Mouse (Mus musculus) kidney, embryonic 14.5 days (tissue): ENCODE measurements around the gene Rnf220. TPM values are rescaled to one million over a fixed set of nuclear protein-coding genes. Genes with fewer than 3 reads are reported as not detected.

Experiments
- ATAC-seq: fragments of 200-750 bp; cut with Nextera tagmentation; 2 replicates; pipeline ENCODE4 v1.8.0; 2017; ENCODE audit warnings: moderate number of reproducible peaks, mild to moderate bottlenecking, moderate TSS enrichment, moderate library complexity; ENCODE audit not compliant: low FRiP score, low TSS enrichment
- H3K27ac ChIP-seq: fragments of 300-500 bp; sonication (generic); 2 replicates; pipeline ENCODE4 v1.5.1; 2014; ENCODE audit warnings: low read depth, mild to moderate bottlenecking, low read length, moderate library complexity, mixed read lengths
- H3K27me3 ChIP-seq: fragments of 300-500 bp; sonication (generic); 2 replicates; pipeline ENCODE4 v1.6.1; 2014; ENCODE audit warnings: mild to moderate bottlenecking, low read length; ENCODE audit not compliant: control insufficient read depth, insufficient read depth
- H3K36me3 ChIP-seq: fragments of 300-500 bp; sonication (generic); 2 replicates; pipeline ENCODE4 v1.6.1; 2014; ENCODE audit warnings: low read length, mixed read lengths; ENCODE audit not compliant: control insufficient read depth, insufficient read depth
- H3K4me1 ChIP-seq: fragments of 300-500 bp; sonication (generic); 2 replicates; pipeline ENCODE4 v1.6.1; 2014; ENCODE audit warnings: low read length, mixed read lengths; ENCODE audit not compliant: control insufficient read depth, insufficient read depth
- H3K4me2 ChIP-seq: fragments of 300-500 bp; sonication (generic); replicated peaks from 2 replicates; pipeline ENCODE4 v1.6.1; 2014; ENCODE audit warnings: low read depth, mild to moderate bottlenecking, low read length
- H3K4me3 ChIP-seq: fragments of 300-500 bp; sonication (generic); 2 replicates; pipeline ENCODE4 v1.5.1; 2014; ENCODE audit warnings: mild to moderate bottlenecking, low read length
- H3K9ac ChIP-seq: fragments of 300-500 bp; sonication (generic); 2 replicates; pipeline ENCODE4 v1.6.1; 2014; ENCODE audit warnings: low read depth, mild to moderate bottlenecking, low read length, moderate library complexity
- H3K9me3 ChIP-seq: fragments of 300-500 bp; sonication (generic); 2 replicates; pipeline ENCODE4 v1.6.1; 2016; ENCODE audit warnings: low read length; ENCODE audit not compliant: control insufficient read depth
- WGBS: fragments of 180-500 bp; shearing (Covaris S2); extraction: QIAGEN DNeasy Blood & Tissue Kit; methylation state at CpG from one replicate; pipeline ENCODE4 v1.1.7; 2014; 5-methylcytosine and 5-hydroxymethylcytosine counted together
- polyA plus RNA-seq: library from polyadenylated mRNA; unstranded; fragments of >200 nt; fragmentation: Nextera tagmentation; extraction: Ambion mirVana; gene quantifications from 2 replicates; pipeline ENCODE4 v1.2.1, GENCODE M21; 2014

Gene Rnf220
- polyA plus RNA-seq, 1 experiment from 2014 or later, result 59.3 TPM

- WGBS, result under 1% methylated on average over 68 of the region's 80 CpGs
- ATAC-seq, result peak; percentile 97
- Histone ChIP-seq H3K9ac (peak overlapping the region; percentile 85), H3K4me2 (peak overlapping the region; percentile 82), H3K4me1 (peaks cover 19% of the 10 kb centered on the region), H3K27ac (peak overlapping the region; percentile 93), H3K36me3 (peaks cover 40% of the 10 kb centered on the region), H3K4me3 (peak overlapping the region; percentile 82), H3K9me3 (no peaks in the 10 kb centered on the region), H3K27me3 (0 out of 2 replicates have a peak, but pooled peaks cover 1% of the 10 kb centered on the region)
Measured at GRCm38 (mm10) chr4:117288927-117289801, 207.7 kb downstream of the Rnf220 start.

GRCm38 (mm10) chr4:117288277-117288926 is 208.4 kb downstream of the Rnf220 start:
- peak overlapping the region; percentile 82 for H3K4me2 ChIP-seq
- no peak for ATAC-seq
- peaks cover 26% of the 10 kb centered on the region for H3K4me1 ChIP-seq
- peak overlapping the region; percentile 93; the same call in 1 of the 2 replicates for H3K27ac ChIP-seq
- peaks cover 47% of the 10 kb centered on the region for H3K36me3 ChIP-seq
- peak overlapping the region; percentile 82 for H3K4me3 ChIP-seq
- H3K9me3 ChIP-seq, result no peaks in the 10 kb centered on the region
- H3K27me3 ChIP-seq, result no peaks in the 10 kb centered on the region
- H3K9ac ChIP-seq, result peak overlapping the region; percentile 85
- 24% methylated on average over 25 of the region's 25 CpGs for WGBS

DNA sequence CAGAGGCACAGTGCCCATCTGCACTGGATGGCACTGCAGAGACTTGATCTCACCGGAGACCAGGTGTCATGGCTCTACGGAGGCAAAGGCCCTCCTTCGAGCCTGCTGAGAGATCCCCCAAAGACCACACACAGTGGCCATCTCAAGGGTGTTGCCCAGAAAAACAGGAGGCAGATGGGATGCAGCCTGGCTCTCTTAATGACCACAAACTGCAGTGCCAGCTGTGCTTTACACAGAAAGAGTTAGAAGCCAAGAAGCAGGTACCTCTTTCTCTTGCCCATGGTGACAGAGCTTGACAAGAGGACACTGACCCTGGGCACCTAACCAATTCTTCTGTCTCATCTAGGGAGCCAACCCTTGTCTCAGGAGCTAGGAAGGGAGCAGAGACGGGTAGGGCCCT is 212.5 kb downstream of the Rnf220 start:
- H3K36me3 ChIP-seq, result peaks cover 76% of the 10 kb centered on the region
- H3K27ac ChIP-seq, result no peak overlapping the region
- H3K4me2 ChIP-seq, result no peak overlapping the region
- WGBS, result 35% methylated on average over 4 of the region's 4 CpGs
- H3K9ac ChIP-seq, result no peak overlapping the region
- peaks cover 31% of the 10 kb centered on the region for H3K4me1 ChIP-seq
- no peak overlapping the region for H3K4me3 ChIP-seq
- no peak for ATAC-seq
- no peaks in the 10 kb centered on the region for H3K27me3 ChIP-seq
- H3K9me3 ChIP-seq, result no peaks in the 10 kb centered on the region

DNA sequence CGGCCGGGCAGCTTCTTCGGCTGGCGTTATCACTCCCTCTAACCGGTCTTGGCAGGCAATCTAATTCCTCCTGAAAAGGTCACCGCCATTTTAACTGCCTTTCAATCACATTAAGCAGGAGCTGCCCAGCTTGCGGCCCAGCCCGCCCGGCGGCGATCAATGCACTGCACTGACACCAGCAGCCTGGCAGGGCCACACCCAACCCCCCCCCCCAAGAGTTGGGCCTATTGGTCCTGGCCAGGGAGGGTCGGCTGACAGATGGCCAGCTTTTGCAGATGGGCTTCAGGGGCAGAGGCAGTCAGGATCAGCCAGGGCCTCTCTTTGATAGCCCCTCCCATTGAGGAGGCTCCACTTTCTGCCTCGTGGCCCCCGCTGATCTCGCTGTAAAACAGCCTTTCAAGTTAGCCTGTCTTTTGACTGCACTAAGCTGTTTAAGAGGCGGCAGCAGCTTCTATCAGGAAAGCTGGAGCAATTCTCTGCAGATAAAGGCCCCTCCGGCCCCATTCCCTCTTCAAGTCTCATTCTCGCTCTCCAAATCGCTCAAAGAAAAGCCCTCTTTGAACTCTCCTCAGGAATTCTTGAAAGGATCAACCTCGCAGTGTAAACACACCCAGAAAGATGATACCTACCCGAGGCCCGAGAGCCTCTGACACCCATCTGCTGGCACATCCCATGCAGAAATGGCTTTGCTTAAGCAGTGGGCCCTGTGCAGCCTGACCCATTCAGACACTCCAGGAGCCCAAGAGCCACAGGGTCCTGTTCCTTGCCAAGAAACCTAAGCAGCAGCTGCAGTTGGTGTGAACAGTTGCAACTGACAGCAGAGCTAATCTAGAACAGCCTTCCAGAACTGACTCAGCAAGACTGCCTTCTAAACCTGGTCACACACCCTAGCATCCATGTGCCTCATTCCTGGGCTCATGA is 213.3 kb downstream of the Rnf220 start:
- H3K4me1 ChIP-seq, result peaks cover 32% of the 10 kb centered on the region
- peak; percentile 50; the same call in 1 of the 2 replicates for ATAC-seq
- H3K4me2 ChIP-seq, result no peak overlapping the region
- 0 out of 2 replicates have a peak overlapping the region, but pooled peaks have one; percentile 11 for H3K27ac ChIP-seq
- 25% methylated on average over 22 of the region's 22 CpGs for WGBS
- no peaks in the 10 kb centered on the region for H3K27me3 ChIP-seq
- peaks cover 77% of the 10 kb centered on the region for H3K36me3 ChIP-seq
- H3K4me3 ChIP-seq, result no peak overlapping the region
- H3K9me3 ChIP-seq, result no peaks in the 10 kb centered on the region
- H3K9ac ChIP-seq, result no peak overlapping the region

DNA sequence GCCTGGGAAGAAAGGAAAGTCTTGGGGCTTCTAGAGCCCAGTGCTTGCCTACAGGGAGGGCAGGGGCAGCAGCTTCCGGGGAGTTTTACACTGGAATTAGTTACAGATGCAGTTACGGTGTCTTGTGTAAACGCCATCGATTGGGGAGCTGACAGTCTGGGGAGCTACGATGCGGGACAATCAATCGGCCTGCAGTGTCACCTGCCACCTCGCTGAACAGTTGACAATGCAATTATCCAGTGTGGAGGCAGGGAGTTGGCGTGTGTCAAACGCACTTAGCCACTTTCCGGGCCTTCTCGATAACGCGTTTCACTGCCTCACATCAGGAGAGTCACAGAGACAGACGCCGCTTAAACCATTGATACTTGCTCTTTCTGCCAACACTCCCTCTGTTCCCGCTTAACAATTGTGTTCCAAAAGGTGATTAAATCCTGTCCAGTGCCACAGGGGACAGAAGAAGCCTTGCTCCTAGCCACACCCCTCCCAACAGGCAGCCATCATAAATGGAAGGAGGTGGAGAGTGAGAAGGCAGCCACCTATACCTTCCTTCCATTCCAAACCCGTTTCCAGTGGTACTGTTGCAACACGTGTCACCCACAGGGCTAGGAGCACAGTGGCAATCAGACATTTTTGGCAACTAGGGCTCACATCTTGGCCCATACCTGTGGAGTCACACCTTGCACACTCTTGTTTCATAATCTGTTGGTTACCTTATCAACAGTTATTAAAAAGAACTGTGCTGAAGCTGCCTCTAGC is 215.6 kb downstream of the Rnf220 start:
- Histone ChIP-seq H3K27me3 (no peaks in the 10 kb centered on the region), H3K9me3 (no peaks in the 10 kb centered on the region), H3K4me2 (no peak overlapping the region), H3K9ac (no peak overlapping the region), H3K36me3 (peaks cover 75% of the 10 kb centered on the region), H3K4me3 (no peak overlapping the region), H3K27ac (no peak overlapping the region), H3K4me1 (peaks cover 43% of the 10 kb centered on the region)
- 51% methylated on average over 19 of the region's 19 CpGs for WGBS
- ATAC-seq, result no peak

- WGBS, result 76% methylated on average over 8 of the region's 8 CpGs
- Histone ChIP-seq H3K27me3 (no peaks in the 10 kb centered on the region), H3K27ac (no peak overlapping the region), H3K9ac (no peak overlapping the region), H3K4me2 (no peak overlapping the region), H3K4me1 (peaks cover 49% of the 10 kb centered on the region), H3K36me3 (peaks cover 74% of the 10 kb centered on the region), H3K4me3 (no peak overlapping the region), H3K9me3 (no peaks in the 10 kb centered on the region)
- no peak for ATAC-seq
Measured at GRCm38 (mm10) chr4:117280397-117280930, 216.4 kb downstream of the Rnf220 start.

- 65% methylated on average over 2 of the region's 2 CpGs for WGBS
- Histone ChIP-seq H3K4me3 (no peak overlapping the region), H3K4me1 (peaks cover 42% of the 10 kb centered on the region), H3K27me3 (no peaks in the 10 kb centered on the region), H3K9me3 (peaks cover 6% of the 10 kb centered on the region), H3K4me2 (no peak overlapping the region), H3K9ac (no peak overlapping the region), H3K36me3 (peaks cover 74% of the 10 kb centered on the region), H3K27ac (no peak overlapping the region)
- no peak for ATAC-seq
Measured at GRCm38 (mm10) chr4:117279253-117279642, 217.6 kb downstream of the Rnf220 start.
